Mouse (Mus musculus) kidney, postnatal 25 days (tissue): Measurements from ENCODE around the gene Atg4a-ps.
"Not testable (repeated sequence)": the region's sequence is repeated elsewhere in the genome, so short reads cannot be mapped to it uniquely, and the experiment has no call there.

Source experiments
- DNase-seq, 2 experiments: peaks; one replicate each; pipeline ENCODE4 v3.0.0; 2021; ENCODE audit warnings: mixed read lengths in 2 of 2

Gene Atg4a-ps

DNA sequence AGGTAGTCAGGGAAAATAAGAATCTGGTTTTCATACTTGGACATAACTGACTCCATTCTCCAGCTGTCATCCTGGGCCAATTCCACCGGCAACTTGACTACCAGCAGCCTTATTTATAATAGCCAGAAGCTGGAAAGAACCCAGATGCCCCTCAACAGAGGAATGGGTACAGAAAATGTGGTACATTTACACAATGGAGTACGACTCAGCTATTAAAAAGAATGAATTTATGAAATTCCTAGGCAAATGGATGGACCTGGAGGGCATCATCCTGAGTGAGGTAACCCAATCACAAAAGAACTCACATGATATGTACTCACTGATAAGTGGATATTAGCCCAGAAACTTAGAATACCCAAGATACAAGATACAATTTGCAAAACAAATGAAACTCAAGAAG lies at the start of gene Atg4a-ps:
Atg4a-ps (minus strand) TSS at position 101 of the 400 bp plus-strand sequence.
- not testable (repeated sequence) for DNase-seq

DNA sequence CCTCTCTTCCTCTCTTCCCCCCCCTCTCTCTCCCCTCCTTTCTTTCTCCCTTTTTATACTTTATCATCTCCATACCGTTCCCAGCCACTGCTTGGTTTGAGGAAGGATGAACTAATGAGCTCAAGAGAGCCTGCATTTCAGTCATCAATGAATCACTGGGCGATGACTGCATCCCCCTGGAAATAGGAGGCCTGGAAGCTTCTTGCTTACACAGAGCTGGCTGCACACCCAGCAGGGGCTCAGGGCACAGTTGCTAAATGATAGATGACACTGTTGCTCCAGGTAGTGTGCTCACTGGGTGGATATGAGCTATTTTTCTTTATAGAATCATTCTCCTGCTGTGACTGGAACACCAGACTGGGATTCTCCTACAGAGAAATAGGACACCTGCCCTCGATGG lies 49.7 kb upstream of the Atg4a-ps start:
- no peak for DNase-seq

DNA sequence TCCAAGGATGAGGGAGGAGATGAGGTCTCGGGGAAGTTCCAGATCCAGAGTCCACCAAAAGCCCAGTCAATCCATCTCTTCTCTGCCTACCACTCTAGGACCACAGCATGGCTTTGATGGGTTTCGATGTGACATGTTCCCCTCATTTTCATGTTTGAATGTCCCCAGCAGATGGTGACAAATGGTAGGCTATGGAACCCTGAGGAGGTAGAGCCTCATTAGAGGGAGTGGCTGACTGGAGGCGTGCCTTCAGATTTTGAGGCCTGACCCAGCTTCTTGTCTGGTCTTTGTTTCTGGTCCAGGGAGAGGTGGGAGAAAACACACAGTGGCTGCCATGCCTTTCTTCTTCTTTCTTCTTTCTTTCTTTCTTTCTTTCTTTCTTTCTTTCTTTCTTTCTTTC lies 44.6 kb upstream of the Atg4a-ps start:
- DNase-seq, result peak in 1 of 2 experiments; percentile 8

DNA sequence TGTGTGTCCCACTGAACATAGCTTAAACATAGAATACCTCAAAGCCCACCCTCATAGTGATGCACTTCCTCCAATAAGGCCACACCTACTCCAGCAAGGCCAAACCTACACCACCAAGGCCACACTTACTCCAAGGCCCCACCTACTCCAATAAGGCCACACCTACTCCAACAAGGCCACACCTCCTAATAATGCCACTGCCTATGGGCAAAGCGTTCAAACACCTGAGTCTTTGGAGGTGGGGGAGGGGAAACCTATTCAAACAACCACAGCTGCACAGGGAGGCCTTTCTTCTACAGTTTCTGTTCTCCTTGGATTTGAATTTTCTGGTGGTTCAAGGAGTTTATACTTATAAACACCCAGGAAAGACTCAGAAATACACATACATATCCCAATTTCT lies 43.2 kb upstream of the Atg4a-ps start:
- no peak for DNase-seq

DNA sequence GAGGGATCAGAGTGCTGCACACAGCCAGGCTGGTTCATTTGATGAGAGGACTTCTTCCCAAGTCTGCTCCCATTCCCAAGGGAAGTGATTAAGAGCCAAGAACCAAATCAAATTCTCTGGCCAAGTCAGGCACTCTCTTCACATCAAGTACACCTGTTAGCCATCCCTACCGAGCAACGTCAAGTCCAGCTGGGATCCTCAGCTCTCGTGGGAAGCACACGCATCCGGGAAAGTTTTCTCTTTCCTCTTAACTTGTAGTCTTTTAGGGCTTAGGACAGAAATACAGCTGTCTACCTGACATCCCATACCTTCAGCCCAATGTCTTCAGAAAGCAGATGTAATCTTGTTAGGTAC lies 38.1 kb upstream of the Atg4a-ps start:
- DNase-seq, result no peak

DNA sequence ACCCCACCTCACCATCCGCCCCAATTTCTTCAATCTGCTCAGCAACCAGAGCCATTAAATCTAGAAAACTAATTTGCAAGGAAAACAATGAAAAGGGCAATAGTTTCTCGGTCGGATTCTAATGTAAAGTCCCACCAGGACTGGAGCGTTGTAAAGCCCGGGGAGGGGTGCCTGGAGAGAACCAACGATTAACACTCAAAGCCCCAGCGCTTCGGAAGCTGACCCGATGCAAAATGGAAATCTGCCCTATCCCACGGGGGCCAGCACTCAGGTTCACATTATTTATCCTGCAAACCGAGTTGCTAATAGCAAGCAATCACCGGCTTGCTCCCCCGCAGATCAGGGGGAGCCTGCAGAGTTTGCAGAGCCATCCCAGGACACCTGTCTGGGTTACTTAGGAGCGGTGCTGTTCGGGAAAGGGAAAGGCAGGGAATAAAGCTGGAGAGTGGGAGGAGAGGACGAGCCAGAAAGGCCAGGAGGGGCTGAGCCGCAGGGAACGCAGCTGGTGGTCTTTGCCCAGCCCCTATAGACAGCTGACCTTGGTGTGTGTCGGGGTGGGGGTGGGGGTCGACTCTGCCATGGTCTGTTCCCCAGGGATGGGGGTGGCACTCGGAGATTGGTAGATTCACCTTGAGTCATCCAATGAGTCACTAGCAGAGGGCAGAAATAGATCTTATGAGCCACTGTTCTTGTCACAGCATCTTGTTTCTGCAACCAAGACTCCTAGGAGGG lies 37.5 kb upstream of the Atg4a-ps start:
- no peak for DNase-seq

DNA sequence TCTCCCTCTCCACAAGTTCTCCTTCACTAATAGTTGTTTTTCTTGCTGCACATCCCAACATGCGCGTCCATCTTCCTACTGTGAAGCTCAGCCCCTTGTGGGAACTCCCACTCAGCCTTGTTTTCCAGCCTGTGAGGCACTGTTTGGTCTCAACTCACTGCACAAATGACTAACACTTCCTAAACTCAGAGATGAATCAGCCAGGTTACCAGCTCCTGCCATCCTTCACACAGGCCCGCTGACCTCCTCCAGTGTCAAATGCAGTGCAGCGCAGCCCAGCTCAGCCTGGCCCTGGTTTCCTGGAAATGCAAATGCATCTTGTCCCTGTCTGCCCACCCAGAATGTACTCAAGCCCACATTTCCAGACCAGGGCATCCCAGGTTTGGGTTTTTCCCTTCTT lies 36.6 kb upstream of the Atg4a-ps start:
- DNase-seq, result no peak

DNA sequence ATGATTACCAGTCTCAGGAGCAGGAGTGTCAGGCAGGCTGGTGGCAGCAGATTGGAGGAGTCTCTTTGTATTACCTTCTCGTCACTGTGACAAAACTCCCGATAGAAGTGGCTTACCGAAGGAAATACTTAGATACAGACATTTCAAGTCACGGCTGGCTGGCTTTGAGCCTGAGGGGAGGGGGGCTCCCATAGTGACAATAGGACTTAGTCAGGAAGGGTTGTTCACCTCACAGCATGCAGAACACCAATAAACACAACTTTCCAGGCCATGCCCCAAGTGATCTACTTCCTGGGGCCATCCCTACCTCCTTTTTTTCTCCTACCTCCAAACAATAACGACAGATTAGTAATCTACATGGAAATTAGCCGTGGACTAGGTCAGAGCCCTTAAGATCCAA lies 32.9 kb upstream of the Atg4a-ps start:
- no peak for DNase-seq

DNA sequence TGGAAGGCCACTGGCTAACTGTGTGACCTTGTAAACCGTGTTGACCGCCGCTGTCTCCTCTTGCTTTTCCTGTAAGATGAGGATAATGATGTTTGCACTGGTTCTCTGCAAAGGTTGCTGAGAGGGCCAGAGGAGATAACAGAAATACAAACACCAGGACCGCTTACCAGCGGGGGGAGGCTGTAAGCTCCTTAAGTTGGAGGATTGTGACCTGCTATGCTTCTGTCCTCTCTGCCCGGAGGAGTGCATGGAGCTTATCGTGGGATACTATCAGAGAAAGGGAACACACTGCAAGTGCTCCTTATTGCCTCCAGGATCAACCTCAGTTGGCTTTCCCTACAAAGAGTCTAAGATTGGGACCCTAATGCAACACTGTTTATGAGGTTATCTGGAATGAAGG lies 26.8 kb upstream of the Atg4a-ps start:
- DNase-seq, result no peak

DNA sequence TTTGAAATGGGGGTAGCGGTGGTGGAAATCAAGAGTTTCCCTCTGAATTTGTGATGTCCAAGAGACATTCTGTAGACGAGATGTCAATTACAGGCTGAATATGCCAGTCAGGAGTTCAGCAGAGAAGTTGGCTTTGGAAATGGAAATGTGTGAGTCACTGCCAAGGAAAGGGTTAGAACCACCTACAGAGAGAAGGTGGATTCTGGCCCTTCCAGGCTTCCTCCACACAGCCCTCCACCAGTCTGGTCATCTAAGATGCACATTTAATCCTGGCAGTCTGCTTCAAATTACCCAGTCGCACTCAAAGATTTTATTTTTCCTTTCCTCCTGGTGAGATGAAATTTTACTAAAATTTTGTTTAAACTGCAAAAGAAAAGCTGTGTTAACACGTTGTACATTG lies 26.2 kb upstream of the Atg4a-ps start:
- DNase-seq, result no peak

DNA sequence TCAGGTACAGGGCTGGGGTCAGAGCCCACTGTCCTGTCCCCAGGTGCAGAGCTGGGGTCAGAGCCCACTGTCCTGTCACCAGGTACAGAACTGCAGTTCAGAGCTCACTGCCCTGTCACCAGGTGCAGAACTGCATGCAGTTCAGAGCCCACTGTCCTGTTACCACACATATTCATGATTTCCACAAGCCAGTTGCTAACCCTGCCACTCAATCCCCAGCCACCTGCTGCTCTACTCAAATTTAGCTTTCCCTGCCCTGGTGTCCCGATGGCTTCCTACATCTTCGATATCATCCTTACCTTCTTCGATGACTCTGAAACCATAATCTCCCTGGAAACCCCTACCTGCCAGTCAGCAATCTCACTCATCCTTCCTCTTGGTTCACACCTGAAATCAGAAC lies 17.5 kb upstream of the Atg4a-ps start:
- no peak for DNase-seq

DNA sequence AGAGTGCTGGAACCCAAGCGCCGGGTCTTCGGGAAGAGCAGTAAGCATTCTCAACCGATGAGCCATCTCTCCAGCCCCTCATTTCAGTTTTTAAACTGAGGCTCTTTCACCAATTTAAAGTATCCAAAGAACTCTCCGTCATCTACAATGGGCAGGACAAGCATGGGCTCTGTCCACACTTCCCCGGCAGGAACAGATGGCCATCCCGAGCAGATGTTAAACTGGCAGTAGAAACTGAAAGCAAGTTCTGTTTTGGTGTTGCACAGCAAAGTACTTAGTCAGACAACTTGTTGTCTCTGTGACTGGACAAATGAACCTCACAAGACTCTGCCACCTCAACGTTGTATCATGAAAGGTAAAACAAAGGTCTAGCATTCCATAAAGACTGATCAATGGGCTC lies 15.8 kb upstream of the Atg4a-ps start:
- DNase-seq, result no peak

DNA sequence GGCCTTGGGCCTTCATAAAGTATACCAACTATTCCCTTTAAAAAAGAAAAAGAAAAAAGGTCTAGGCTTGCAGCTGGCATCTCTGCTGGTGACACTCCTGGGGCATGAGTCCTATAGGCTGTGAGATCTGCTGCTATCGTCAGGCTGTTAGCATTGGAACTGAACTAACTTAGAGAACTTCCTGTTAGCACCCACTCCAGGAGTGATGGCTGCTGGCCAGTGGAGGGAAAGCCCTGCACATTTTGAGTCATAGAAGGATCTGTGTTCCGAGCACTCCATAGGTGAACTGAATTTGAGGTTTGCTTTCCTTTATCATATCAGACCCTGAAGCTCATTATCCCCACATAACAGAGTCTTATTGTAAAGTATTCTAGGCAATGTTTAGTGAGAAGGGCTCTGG lies 14.1 kb upstream of the Atg4a-ps start:
- no peak for DNase-seq

DNA sequence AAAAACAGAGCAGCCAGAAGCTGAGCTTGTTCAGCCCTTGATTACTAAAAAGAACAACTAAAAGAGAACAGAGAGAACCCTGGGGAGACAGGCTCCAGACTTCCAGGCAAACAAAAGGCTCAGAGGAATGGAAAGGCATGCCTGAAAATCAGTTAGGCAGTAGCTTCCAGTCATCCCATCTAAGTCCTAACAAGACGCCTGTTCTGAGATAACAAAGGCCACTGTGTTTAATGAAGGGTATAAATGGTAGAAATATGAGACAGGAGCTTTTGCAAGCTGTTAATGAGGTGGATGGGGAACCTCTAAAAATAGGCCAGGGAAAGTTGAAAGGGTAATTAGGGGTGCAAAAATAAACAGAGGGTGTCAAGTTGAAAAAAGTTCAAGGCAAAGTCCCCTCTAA lies 4.5 kb upstream of the Atg4a-ps start:
- DNase-seq, result no peak

DNA sequence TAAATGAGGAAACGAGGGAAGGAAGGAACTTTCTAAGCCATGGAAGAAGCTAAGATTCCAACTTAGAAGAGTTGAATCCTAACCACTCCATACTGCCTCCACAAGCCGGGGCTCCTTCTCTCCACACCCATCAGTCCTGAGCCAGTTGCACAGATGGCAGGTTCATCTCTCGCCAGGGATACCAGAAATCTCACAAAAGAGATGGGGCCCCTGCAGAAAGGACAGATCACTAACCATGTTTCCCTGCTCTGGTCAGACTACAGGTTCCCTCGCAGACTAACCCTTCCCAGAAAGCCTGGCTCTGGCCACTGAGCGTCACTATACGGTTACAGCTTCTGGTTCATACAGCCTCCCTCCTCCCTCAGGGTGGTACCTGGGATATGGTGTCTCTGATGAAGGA lies 3.8 kb upstream of the Atg4a-ps start:
- DNase-seq, result no peak

DNA sequence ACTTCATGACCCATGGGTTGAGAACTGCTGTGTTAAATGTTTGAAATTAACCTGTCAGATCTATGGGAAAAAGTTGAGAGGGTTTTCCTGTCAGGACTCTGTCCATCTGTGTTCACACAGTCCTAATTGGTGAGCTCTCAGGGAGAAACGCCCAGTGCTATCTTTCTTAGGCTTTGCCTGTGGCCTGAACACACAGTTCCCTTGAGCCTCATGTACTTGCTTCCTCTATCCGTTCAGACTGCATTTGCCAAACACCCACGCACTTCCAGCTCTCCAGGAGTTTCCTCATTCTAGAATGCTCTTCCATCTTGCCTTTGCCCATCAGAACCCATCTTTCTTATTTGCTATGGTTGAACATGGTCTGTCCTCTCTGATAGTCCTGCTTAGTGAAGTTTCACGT lies 2.6 kb upstream of the Atg4a-ps start:
- no peak for DNase-seq

DNA sequence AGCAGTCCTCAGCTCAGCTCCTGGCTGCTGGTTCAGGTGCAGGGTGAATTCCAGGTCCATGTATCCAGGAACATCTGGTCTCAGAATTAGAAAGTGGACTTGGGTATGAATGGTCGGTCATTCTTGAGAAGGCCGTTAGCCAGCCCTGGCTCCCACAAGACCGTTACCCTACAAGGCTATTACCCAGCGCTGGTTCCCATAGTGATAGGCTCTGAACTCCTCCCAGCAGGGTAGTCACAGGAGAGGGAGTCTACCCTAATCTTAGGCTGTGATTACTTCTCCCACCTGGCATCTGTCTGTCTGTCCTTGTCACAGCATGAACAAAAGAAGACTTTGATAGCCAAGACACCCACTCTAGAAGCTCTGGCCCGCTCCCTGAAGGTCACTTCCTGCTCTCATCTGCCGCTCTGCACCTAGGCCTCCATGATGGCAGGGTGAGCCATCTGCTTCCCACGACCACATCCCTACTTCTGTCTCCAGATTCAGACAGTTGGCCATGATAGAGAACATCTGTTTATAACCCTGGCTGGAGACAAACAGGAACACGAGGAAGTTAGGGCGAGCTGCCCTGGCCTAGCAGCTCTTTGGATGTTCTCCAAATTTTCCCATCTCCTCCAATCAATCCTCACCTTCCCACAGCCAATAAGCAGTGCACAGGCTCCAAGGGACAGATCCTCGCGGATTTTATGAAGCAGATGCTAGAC lies 1.4 kb upstream of the Atg4a-ps start:
- no peak for DNase-seq

DNA sequence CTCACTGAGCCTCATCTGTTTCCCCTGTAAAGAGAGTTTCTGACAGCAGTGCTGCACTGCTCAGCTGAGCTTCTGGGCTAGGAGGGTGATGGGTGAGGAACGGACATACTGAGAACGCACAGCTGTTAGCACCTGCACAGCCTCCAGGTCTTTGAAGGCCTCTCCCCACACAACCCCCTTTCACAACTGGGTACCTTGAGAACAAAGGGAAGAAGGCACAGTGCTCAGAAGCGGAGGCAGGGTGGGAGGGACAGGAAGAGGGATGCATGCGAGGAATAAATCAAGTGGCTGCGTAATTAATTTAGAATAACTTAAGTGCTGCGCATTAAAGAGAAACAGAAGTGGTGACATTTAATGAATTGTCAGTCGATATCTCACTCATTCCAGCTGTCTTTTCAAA lies 4.6 kb downstream of the Atg4a-ps start:
- no peak for DNase-seq

DNA sequence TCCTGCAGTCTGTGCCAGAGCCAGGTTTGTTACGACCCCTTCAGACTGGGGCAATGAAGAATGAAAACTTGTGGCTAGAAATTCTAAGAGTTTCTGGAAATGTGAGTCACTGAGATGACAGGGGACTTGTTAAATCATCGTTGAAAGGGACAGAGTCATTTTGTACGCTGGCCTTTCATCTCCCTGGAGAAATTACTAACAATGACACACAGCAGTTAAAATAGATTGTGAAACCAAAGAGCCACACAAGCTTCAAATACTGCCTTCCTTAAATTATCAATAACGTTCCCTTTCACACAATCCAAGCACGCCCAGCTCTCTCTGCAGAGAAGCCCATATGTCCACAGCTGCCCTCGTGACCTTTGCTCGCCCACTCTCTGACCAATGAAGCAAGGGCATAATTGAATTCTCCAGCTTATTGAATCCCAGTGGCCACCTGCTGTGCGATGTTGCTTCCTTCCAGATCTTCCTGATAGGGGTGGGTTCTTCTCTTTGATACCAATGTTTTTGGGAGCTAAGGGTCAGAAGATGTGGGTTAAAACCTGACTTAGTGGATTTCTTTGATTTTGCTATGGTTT lies 5.6 kb downstream of the Atg4a-ps start:
- no peak for DNase-seq

DNA sequence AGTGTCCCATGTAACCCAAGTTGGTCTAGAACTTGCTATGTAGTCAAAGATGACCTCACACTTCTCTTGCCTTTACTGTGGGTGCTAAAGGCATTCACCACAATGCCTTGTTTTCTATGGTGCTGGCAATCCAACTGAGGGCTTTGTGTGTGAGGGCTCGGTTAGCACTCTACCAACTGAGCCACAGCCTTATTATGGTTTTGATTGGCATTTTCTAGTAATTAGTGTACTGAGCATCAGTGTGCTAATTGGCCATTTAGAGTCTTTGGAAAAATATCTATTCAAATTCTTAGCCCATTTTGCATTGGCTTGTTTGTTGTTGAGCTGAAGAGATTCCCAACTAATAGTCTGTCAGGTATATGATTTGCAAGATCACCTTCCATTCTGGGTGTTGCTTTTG lies 8.2 kb downstream of the Atg4a-ps start:
- no peak for DNase-seq

DNA sequence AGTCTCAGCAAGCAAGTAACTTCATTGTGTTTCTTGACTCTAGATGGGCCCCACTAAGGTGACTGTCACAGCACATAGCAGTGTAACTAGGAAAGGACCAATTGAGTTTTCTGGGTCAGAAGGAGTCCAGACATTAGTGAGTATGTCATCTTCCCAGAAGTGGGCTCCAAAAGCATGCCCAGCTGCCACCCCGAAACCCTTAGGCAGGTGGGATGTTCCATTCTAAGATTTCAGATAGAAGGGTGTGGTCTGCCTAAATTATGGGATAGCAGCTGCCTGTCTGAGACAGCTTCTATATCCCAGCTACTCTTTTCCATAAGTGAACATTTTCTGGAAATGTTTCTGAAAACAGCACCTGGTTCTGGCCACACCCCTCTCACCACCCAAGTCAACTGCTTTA lies 11.6 kb downstream of the Atg4a-ps start:
- no peak for DNase-seq

DNA sequence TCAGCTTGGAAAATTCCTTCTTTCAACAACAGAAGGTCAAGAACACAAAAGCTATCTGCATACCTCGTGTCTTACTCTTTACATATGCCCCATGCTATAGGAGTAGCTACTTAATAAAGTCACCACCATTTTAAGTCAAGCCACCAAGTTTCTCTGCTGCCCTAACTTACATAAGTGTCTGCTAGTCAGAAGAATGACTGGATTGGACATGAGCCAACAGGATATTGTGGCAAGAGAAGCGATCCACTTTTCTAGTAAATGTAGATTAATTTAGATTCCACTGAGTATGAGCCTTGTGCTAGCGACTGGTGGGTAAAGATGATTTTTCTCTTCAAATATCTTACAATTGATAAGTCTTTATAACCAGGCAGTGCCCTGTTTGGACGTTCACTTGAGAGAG lies 12.0 kb downstream of the Atg4a-ps start:
- DNase-seq, result no peak

DNA sequence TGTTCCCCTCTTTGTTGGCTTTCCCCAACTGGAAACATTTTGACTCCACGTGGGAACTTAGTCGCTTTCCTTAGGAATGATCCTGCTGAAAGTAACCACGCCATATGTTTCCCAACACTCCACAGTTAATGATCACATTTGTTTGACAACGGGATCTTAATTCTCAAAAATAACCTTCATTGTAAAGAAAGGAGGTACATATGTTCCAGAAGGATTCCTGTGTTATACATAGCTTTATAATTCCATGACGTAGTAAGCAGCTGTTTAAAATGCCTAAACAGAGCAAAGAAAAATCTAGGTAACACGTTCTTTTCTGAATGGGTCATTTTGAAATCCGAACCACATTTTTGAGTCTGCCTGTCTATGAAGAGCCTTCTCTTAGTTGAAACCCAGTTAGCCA lies 12.7 kb downstream of the Atg4a-ps start:
- no peak for DNase-seq

DNA sequence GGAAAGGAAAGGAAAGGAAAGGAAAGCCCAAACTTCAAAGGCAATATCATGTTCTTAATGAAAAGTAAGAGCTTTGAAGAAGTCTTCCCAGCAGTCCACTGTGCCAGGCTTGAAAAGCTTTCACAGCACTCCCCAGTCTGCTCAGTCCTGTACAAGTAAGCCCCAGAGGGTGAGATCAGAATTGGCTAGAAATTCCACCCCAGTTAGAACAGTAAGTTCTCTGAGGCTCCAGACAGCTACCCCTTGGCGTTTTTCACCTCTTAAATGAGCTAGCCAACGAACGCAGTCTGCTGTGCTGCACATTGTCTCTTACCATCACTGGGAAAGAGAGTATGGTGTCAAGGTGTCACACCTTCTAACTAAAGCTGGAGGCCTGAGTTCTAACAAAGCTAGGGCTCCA lies 18.2 kb downstream of the Atg4a-ps start:
- no peak for DNase-seq

DNA sequence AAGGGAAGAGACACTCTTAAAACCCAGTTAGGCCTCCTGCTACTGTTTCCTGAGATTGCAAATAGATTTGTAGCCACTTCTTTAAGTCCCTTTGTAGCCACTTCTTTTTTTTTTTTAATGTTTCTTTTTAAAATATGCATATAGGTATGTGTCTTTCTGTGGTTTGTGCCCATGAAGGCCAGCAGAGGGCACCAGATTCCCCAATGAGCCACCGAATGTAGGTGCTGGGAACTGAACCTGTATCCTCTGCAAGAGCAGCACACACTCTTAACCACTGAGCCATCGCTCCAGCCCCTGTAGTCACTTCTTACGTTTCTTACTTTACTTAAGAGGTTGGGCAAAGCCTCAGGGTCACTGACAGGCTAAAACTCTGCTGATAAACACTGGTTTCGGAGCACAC lies 19.4 kb downstream of the Atg4a-ps start:
- no peak for DNase-seq
